Mouse (Mus musculus) heart, postnatal 0 days (tissue): ENCODE measurements around the gene Gtpbp4. TPM values are rescaled to one million over a fixed set of nuclear protein-coding genes. Genes with fewer than 3 reads are reported as not detected.
"Not testable (repeated sequence)": the region's sequence is repeated elsewhere in the genome, so short reads cannot be mapped to it uniquely, and the experiment has no call there.

Source experiments
- ATAC-seq: fragments of 200-750 bp; cut with Nextera tagmentation; 2 replicates; pipeline ENCODE4 v1.8.0; 2017; ENCODE audit warnings: low read depth, moderate number of reproducible peaks, moderate library complexity; ENCODE audit not compliant: insufficient read depth
- DNase-seq: peaks from one replicate; pipeline ENCODE4 v3.0.0-alpha.2; 2016; ENCODE audit warnings: low spot score
- H3K27ac ChIP-seq: fragments of 300-500 bp; sonication (generic); 2 replicates; pipeline ENCODE4 v1.5.1; 2014; ENCODE audit warnings: low read depth, mild to moderate bottlenecking
- H3K27me3 ChIP-seq: fragments of 300-500 bp; sonication (generic); 2 replicates; pipeline ENCODE4 v1.6.1; 2014; ENCODE audit warnings: low read length, mixed read lengths; ENCODE audit not compliant: control insufficient read depth, insufficient read depth
- H3K36me3 ChIP-seq: fragments of 300-500 bp; sonication (generic); replicated peaks from 2 replicates; pipeline ENCODE4 v1.6.1; 2014; ENCODE audit warnings: low read length, mixed read lengths; ENCODE audit not compliant: control insufficient read depth, insufficient read depth
- H3K4me1 ChIP-seq: fragments of 300-500 bp; sonication (generic); 2 replicates; pipeline ENCODE4 v1.6.1; 2014; ENCODE audit warnings: antibody characterized with exemption; ENCODE audit not compliant: control insufficient read depth, insufficient read depth
- H3K4me2 ChIP-seq: fragments of 300-500 bp; sonication (generic); 2 replicates; pipeline ENCODE4 v1.6.1; 2014; ENCODE audit warnings: low read depth, mild to moderate bottlenecking, low read length, moderate library complexity
- H3K4me3 ChIP-seq: fragments of 300-500 bp; sonication (generic); 2 replicates; pipeline ENCODE4 v1.5.1; 2014; ENCODE audit warnings: low read depth, low read length
- H3K9ac ChIP-seq: fragments of 300-500 bp; sonication (generic); replicated peaks from 2 replicates; pipeline ENCODE4 v1.6.1; 2014; ENCODE audit warnings: low read depth, low read length, mixed read lengths
- H3K9me3 ChIP-seq: fragments of 300-500 bp; sonication (generic); replicated peaks from 2 replicates; pipeline ENCODE4 v1.6.1; 2016; ENCODE audit warnings: low read length; ENCODE audit not compliant: control insufficient read depth
- CTCF ChIP-seq: IDR thresholded peaks from 2 replicates; pipeline ENCODE4 v1.5.1; 2016; ENCODE audit warnings: antibody characterized with exemption, control low read depth, low read depth
- EP300 ChIP-seq: IDR thresholded peaks from 2 replicates; pipeline ENCODE4 v1.6.1; 2016; ENCODE audit warnings: antibody characterized with exemption, low read depth
- WGBS: fragments of 180-500 bp; shearing (Covaris S2); extraction: QIAGEN DNeasy Blood & Tissue Kit; methylation state at CpG from one replicate; pipeline ENCODE4 v1.1.7; 2014; 5-methylcytosine and 5-hydroxymethylcytosine counted together
- microRNA-seq: library from miRNA; unstranded; fragments of <30 nt; microRNA quantifications from one replicate; pipeline ENCODE4, GENCODE M21; 2016
- polyA plus RNA-seq: library from polyadenylated mRNA; unstranded; fragments of >200 nt; fragmentation: Nextera tagmentation; extraction: Ambion mirVana; gene quantifications from 2 replicates; pipeline ENCODE4 v1.2.1, GENCODE M21; 2015
- total RNA-seq: library from RNA; depleted of rRNA; stranded (reverse); fragments of >200 nt; gene quantifications from 2 replicates; pipeline ENCODE4 v1.2.3, GENCODE M21; 2014; ENCODE audit warnings: low replicate concordance; rRNA removed

Gtpbp4 gene
- total and polyA plus RNA-seq, 2 experiments from 2014 or later = 4.2 to 42.5 TPM

DNA sequence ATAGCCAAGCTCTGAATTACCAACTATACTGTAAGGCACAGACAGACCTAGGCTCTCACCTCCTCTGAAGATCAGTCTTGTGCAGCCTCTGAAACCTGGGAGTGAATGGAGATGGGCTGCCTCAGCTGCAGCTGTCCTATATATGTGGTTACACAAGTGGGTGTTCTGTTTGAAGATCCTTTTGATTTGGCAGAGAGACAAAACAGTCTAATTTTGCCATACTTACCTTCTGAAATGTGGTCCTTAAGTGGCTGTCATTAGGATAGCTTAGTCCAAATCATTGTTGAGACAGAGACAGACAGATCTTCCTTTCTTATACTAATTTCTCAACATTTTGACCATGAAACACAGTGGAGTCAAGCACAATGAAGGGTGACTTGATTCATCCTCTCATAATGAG lies 47.8 kb downstream of the Gtpbp4 start, which contains the start of gene Gm9745:
Gene Gm9745, minus strand, starts transcription at position 101 of the 400 bp plus-strand sequence.
- H3K9ac ChIP-seq, H3K4me3 ChIP-seq, H3K9me3 ChIP-seq, ATAC-seq, H3K27ac ChIP-seq, DNase-seq, H3K4me2 ChIP-seq, H3K36me3 ChIP-seq, H3K27me3 ChIP-seq, H3K4me1 ChIP-seq: not testable (repeated sequence)

- not testable (repeated sequence) for H3K27ac ChIP-seq, H3K9ac ChIP-seq, H3K4me3 ChIP-seq, H3K27me3 ChIP-seq, H3K36me3 ChIP-seq, H3K4me1 ChIP-seq, DNase-seq, H3K9me3 ChIP-seq, H3K4me2 ChIP-seq
- peak; percentile 27; the same call in 1 of the 2 replicates for ATAC-seq
- WGBS = no CpG with 5 or more reads among the region's 5 CpGs
These were observed 52.1 kb downstream of the Gtpbp4 start for GRCm38 (mm10) chr13:8943828-8944227.

GRCm38 (mm10) chr13:8941701-8942100 lies 54.2 kb downstream of the Gtpbp4 start:
- not testable (repeated sequence) for H3K9me3 ChIP-seq, DNase-seq, H3K4me2 ChIP-seq, H3K36me3 ChIP-seq, H3K4me1 ChIP-seq, H3K27me3 ChIP-seq, H3K27ac ChIP-seq, ATAC-seq, H3K9ac ChIP-seq, H3K4me3 ChIP-seq
- 40% methylated on average over 1 of the region's 5 CpGs for WGBS

- H3K4me3 ChIP-seq, H3K36me3 ChIP-seq, H3K9ac ChIP-seq, H3K4me1 ChIP-seq, H3K27ac ChIP-seq, H3K27me3 ChIP-seq, H3K9me3 ChIP-seq, ATAC-seq, DNase-seq, H3K4me2 ChIP-seq: not testable (repeated sequence)
- WGBS = 68% methylated on average over 4 of the region's 4 CpGs
These were observed 54.8 kb downstream of the Gtpbp4 start for GRCm38 (mm10) chr13:8941110-8941509.

- not testable (repeated sequence) for H3K4me2 ChIP-seq, H3K9me3 ChIP-seq, H3K9ac ChIP-seq, ATAC-seq, H3K27me3 ChIP-seq, H3K36me3 ChIP-seq, DNase-seq, H3K4me3 ChIP-seq, H3K27ac ChIP-seq, H3K4me1 ChIP-seq
- 67% methylated on average over 6 of the region's 6 CpGs for WGBS
These were observed 58.2 kb downstream of the Gtpbp4 start for GRCm38 (mm10) chr13:8937611-8938140.

DNA sequence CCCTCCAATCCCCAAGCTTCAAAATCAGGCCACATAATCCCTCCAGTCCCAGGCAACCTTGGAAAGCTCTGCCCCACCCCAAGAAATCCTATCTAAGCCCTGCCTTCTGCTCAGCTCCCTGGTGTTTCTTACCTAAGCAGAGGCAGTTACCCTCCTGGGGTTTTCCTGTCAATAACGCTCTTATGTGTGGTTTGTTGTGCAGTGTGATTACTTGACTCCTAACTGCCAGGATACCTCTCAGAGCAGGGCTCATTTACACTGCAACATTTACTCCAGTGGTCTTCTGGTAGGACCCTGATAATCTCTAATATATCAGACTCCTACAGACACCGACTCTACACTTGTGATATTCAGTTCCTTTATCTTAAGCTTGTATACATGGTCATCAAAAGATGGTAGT lies 62.4 kb downstream of the Gtpbp4 start:
- DNase-seq = no peak
- no peak overlapping the region for H3K9ac ChIP-seq
- no peak overlapping the region for H3K4me3 ChIP-seq
- H3K4me2 ChIP-seq = no peak overlapping the region
- TF ChIP-seq EP300 = no peak
- no peak for TF ChIP-seq CTCF
- no peaks in the 10 kb centered on the region for H3K4me1 ChIP-seq
- H3K27ac ChIP-seq = no peak overlapping the region
- no peak for ATAC-seq
- H3K9me3 ChIP-seq = no peaks in the 10 kb centered on the region
- WGBS = 27% methylated on average over 2 of the region's 2 CpGs
- no peaks in the 10 kb centered on the region for H3K27me3 ChIP-seq
- no peaks in the 10 kb centered on the region for H3K36me3 ChIP-seq

Small RNAs within 50 kb of the gene (microRNA-seq; reads per million reads assigned to microRNA genes)
- not detected for gene Gm22750

Other genes with a start within 250 kb of the Gtpbp4 start
- 16.3 and 24.2 TPM in 2 replicates for gene Wdr37, start 124.2 kb downstream of the Gtpbp4 start, total RNA-seq
- gene Wdr37, start 124.2 kb downstream of the Gtpbp4 start, polyA plus RNA-seq = 14.7 and 15.7 TPM in 2 replicates
- gene Idi1, start 110.6 kb downstream of the Gtpbp4 start, total RNA-seq = 21.0 and 31.7 TPM in 2 replicates
- 27.8 and 29.0 TPM in 2 replicates for gene Idi1, start 110.6 kb downstream of the Gtpbp4 start, polyA plus RNA-seq
- not detected in 2 replicates for gene Gm9745, start 47.9 kb downstream of the Gtpbp4 start, total RNA-seq
- gene Gm9745, start 47.9 kb downstream of the Gtpbp4 start, polyA plus RNA-seq = not detected in 2 replicates
- gene Idi2, start 43.2 kb downstream of the Gtpbp4 start, total RNA-seq = not detected in 2 replicates
- not detected in 2 replicates for gene Idi2, start 43.2 kb downstream of the Gtpbp4 start, polyA plus RNA-seq
- 37.1 and 95.2 TPM in 2 replicates for gene Larp4b, start 97.8 kb upstream of the Gtpbp4 start, total RNA-seq
- 17.2 and 19.1 TPM in 2 replicates for gene Larp4b, start 97.8 kb upstream of the Gtpbp4 start, polyA plus RNA-seq